Mouse (Mus musculus): ENCODE data around the gene Per3. TPM values are rescaled to one million over a fixed set of nuclear protein-coding genes. Genes with fewer than 3 reads are reported as not detected.

Gene Per3
- polyA plus RNA-seq, 1 experiment from 2014 or later = 8.0 TPM

GRCm38 (mm10) chr4:151074817-151075216 lies 30.4 kb upstream of the Per3 start:
- H3K27ac ChIP-seq (ENCODE audit: low read depth) = no peak overlapping the region
- no peaks in the 10 kb centered on the region for H3K9me3 ChIP-seq (ENCODE audit: low read depth, low read length)
- no peak overlapping the region for H3K9ac ChIP-seq
- no peak for TF ChIP-seq CTCF (IDR thresholded peaks at IDR 0.05; ENCODE audit: low read depth)
- peaks cover 11% of the 10 kb centered on the region; the same call in 1 of the 2 replicates for H3K36me3 ChIP-seq (ENCODE audit: insufficient read depth)
- no peaks in the 10 kb centered on the region for H3K27me3 ChIP-seq (ENCODE audit: insufficient read depth, low read length)
- no peaks in the 10 kb centered on the region for H3K4me1 ChIP-seq (ENCODE audit: insufficient read depth)
- no peak overlapping the region for H3K4me3 ChIP-seq (ENCODE audit: low read depth, low read length)
- no peak for ATAC-seq (ENCODE audit: insufficient read depth)
- 84% methylated on average over 15 of the region's 15 CpGs for WGBS
- H3K4me2 ChIP-seq = no peak overlapping the region
- no peak for DNase-seq

- Histone ChIP-seq H3K36me3 (ENCODE audit: insufficient read depth) (peaks cover 11% of the 10 kb centered on the region; the same call in 1 of the 2 replicates), H3K4me2 (no peak overlapping the region), H3K4me3 (ENCODE audit: low read depth, low read length) (no peak overlapping the region), H3K4me1 (ENCODE audit: insufficient read depth) (no peaks in the 10 kb centered on the region), H3K27me3 (ENCODE audit: insufficient read depth, low read length) (no peaks in the 10 kb centered on the region), H3K9ac (no peak overlapping the region), H3K9me3 (ENCODE audit: low read depth, low read length) (no peaks in the 10 kb centered on the region), H3K27ac (ENCODE audit: low read depth) (no peak overlapping the region)
- 50% methylated on average over 13 of the region's 13 CpGs for WGBS
- DNase-seq (peak; percentile 94), ATAC-seq (ENCODE audit: insufficient read depth) (peak; percentile 79; the same call in 1 of the 2 replicates)
- peak; percentile 90 for TF ChIP-seq CTCF (IDR thresholded peaks at IDR 0.05; ENCODE audit: low read depth)
Observed at GRCm38 (mm10) chr4:151073108-151073744, 28.8 kb upstream of the Per3 start.

GRCm38 (mm10) chr4:151070962-151071361 lies 26.5 kb upstream of the Per3 start:
- ATAC-seq (ENCODE audit: insufficient read depth) (no peak), DNase-seq (no peak)
- Histone ChIP-seq H3K4me1 (ENCODE audit: insufficient read depth) (no peaks in the 10 kb centered on the region), H3K27ac (ENCODE audit: low read depth) (no peak overlapping the region), H3K9ac (no peak overlapping the region), H3K4me3 (ENCODE audit: low read depth, low read length) (no peak overlapping the region), H3K36me3 (ENCODE audit: insufficient read depth) (0 out of 2 replicates have a peak, but pooled peaks cover 5% of the 10 kb centered on the region), H3K27me3 (ENCODE audit: insufficient read depth, low read length) (no peaks in the 10 kb centered on the region), H3K4me2 (no peak overlapping the region), H3K9me3 (ENCODE audit: low read depth, low read length) (no peaks in the 10 kb centered on the region)
- WGBS = 75% methylated on average over 7 of the region's 7 CpGs
- no peak for TF ChIP-seq CTCF (IDR thresholded peaks at IDR 0.05; ENCODE audit: low read depth)

GRCm38 (mm10) chr4:151068751-151069150 lies 24.3 kb upstream of the Per3 start:
- H3K27ac ChIP-seq (ENCODE audit: low read depth) = no peak overlapping the region
- DNase-seq = peak; percentile 9
- no peaks in the 10 kb centered on the region for H3K4me1 ChIP-seq (ENCODE audit: insufficient read depth)
- 60% methylated on average over 4 of the region's 4 CpGs for WGBS
- no peaks in the 10 kb centered on the region for H3K27me3 ChIP-seq (ENCODE audit: insufficient read depth, low read length)
- H3K4me2 ChIP-seq = no peak overlapping the region
- H3K9ac ChIP-seq = no peak overlapping the region
- H3K36me3 ChIP-seq (ENCODE audit: insufficient read depth) = no peaks in the 10 kb centered on the region
- H3K4me3 ChIP-seq (ENCODE audit: low read depth, low read length) = no peak overlapping the region
- ATAC-seq (ENCODE audit: insufficient read depth) = no peak
- TF ChIP-seq CTCF (IDR thresholded peaks at IDR 0.05; ENCODE audit: low read depth) = peak; percentile 29
- no peaks in the 10 kb centered on the region for H3K9me3 ChIP-seq (ENCODE audit: low read depth, low read length)

- DNase-seq (no peak), ATAC-seq (ENCODE audit: insufficient read depth) (no peak)
- Histone ChIP-seq H3K36me3 (ENCODE audit: insufficient read depth) (peaks cover 11% of the 10 kb centered on the region; the same call in 1 of the 2 replicates), H3K4me3 (ENCODE audit: low read depth, low read length) (no peak overlapping the region), H3K4me2 (no peak overlapping the region), H3K27ac (ENCODE audit: low read depth) (no peak overlapping the region), H3K27me3 (ENCODE audit: insufficient read depth, low read length) (no peaks in the 10 kb centered on the region), H3K4me1 (ENCODE audit: insufficient read depth) (no peaks in the 10 kb centered on the region), H3K9ac (no peak overlapping the region), H3K9me3 (ENCODE audit: low read depth, low read length) (0 out of 2 replicates have a peak, but pooled peaks cover 3% of the 10 kb centered on the region)
- WGBS = 95% methylated on average over 4 of the region's 4 CpGs
- TF ChIP-seq CTCF (IDR thresholded peaks at IDR 0.05; ENCODE audit: low read depth) = no peak
Observed at GRCm38 (mm10) chr4:151059566-151059965, 15.1 kb upstream of the Per3 start.

GRCm38 (mm10) chr4:151058634-151059033 lies 14.2 kb upstream of the Per3 start:
- Histone ChIP-seq H3K9me3 (ENCODE audit: low read depth, low read length) (0 out of 2 replicates have a peak, but pooled peaks cover 3% of the 10 kb centered on the region), H3K9ac (peak overlapping the region; percentile 56; the same call in 1 of the 2 replicates), H3K4me3 (ENCODE audit: low read depth, low read length) (peak overlapping the region; percentile 85; the same call in 1 of the 2 replicates), H3K4me2 (peak overlapping the region; percentile 87), H3K36me3 (ENCODE audit: insufficient read depth) (peaks cover 19% of the 10 kb centered on the region), H3K4me1 (ENCODE audit: insufficient read depth) (no peaks in the 10 kb centered on the region), H3K27me3 (ENCODE audit: insufficient read depth, low read length) (no peaks in the 10 kb centered on the region), H3K27ac (ENCODE audit: low read depth) (peak overlapping the region; percentile 84; the same call in 1 of the 2 replicates)
- DNase-seq = no peak
- TF ChIP-seq CTCF (IDR thresholded peaks at IDR 0.05; ENCODE audit: low read depth) = no peak
- no peak for ATAC-seq (ENCODE audit: insufficient read depth)
- 75% methylated on average over 4 of the region's 4 CpGs for WGBS

All from lung, embryonic 14.5 days (tissue).